Mouse (Mus musculus): ENCODE measurements around the gene Tie1.

DNA sequence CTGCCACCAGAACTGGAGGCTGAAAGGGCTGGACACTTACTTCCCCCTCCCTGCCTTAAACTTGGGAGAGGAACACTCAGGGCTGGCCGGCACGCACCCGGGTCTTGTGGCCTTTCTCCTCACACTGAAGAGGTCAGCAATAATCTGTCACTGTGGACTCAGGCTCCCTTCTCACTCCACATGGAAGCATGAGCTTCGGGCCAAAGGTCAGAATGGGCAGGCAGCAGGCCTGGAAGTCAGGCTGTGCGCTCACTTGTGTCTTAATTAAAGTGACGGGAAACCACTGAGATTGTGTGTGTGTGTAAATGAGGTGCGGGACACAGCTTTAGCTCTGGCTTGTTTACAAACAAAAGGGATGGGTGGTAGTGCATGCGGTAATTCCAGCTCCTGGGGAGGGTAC, 57.5 kb downstream of the Tie1 start:
- TF ChIP-seq ZC3H11A (IDR thresholded peaks at IDR 0.05; ENCODE audit: borderline replicate concordance, low read depth, low read length) = no peak
- no peak for TF ChIP-seq CHD2 (IDR thresholded peaks at IDR 0.05; ENCODE audit: low read depth, low read length)
- TF ChIP-seq HCFC1 (IDR thresholded peaks at IDR 0.05; ENCODE audit: borderline replicate concordance, insufficient read depth, low read length) = no peak
